Mouse (Mus musculus) hindbrain, embryonic 10.5 days (tissue): ENCODE measurements at regions not wholly inside any gene's neighbourhood (a gene's known extent, or its start where the extent isn't known, plus 50 kb on each side); places are given as distances from the start of the nearest gene placed in this dataset.

Experiments used
- DNase-seq: peaks from one replicate; pipeline ENCODE4 v3.0.0-alpha.2; 2017; ENCODE audit warnings: low spot score
- H3K27ac ChIP-seq: fragments of 300-500 bp; sonication (generic); 2 replicates; pipeline ENCODE4 v1.5.1; 2016; ENCODE audit warnings: mild to moderate bottlenecking, moderate library complexity
- H3K27me3 ChIP-seq: fragments of 300-500 bp; sonication (generic); 2 replicates; pipeline ENCODE4 v1.6.1; 2016; ENCODE audit warnings: mild to moderate bottlenecking; ENCODE audit not compliant: poor library complexity, insufficient read depth, severe bottlenecking
- H3K36me3 ChIP-seq: fragments of 300-500 bp; sonication (generic); 2 replicates; pipeline ENCODE4 v1.6.1; 2016; ENCODE audit warnings: mild to moderate bottlenecking, moderate library complexity
- H3K4me1 ChIP-seq: fragments of 300-500 bp; sonication (generic); replicated peaks from 2 replicates; pipeline ENCODE4 v1.6.1; 2016; ENCODE audit warnings: mild to moderate bottlenecking
- H3K4me3 ChIP-seq: fragments of 300-500 bp; sonication (generic); 2 replicates; pipeline ENCODE4 v1.5.1; 2016; ENCODE audit warnings: mild to moderate bottlenecking, moderate library complexity
- H3K9me3 ChIP-seq: fragments of 300-500 bp; sonication (generic); 2 replicates; pipeline ENCODE4 v1.6.1; 2016; ENCODE audit warnings: mild to moderate bottlenecking, moderate library complexity
- WGBS: fragments of 180-500 bp; shearing (Covaris S2); methylation state at CpG from one replicate; pipeline ENCODE4 v1.1.7; 2016; 5-methylcytosine and 5-hydroxymethylcytosine counted together

- H3K36me3 ChIP-seq = no peaks in the 10 kb centered on the region
These were observed 296.6 kb downstream of the Arl4a start for GRCm38 (mm10) chr12:39741051-39741847.

GRCm38 (mm10) chr12:39736966-39737365, 300.9 kb downstream of the Arl4a start:
- no peaks in the 10 kb centered on the region for H3K9me3 ChIP-seq
- H3K27me3 ChIP-seq = no peaks in the 10 kb centered on the region
- no peaks in the 10 kb centered on the region for H3K36me3 ChIP-seq
- H3K4me1 ChIP-seq = peaks cover 17% of the 10 kb centered on the region
- no peak overlapping the region for H3K4me3 ChIP-seq
- DNase-seq = no peak
- H3K27ac ChIP-seq = no peak overlapping the region
- 92% methylated on average over 3 of the region's 3 CpGs for WGBS

More at GRCm38 (mm10) chr12:39741051-39741847, 296.6 kb downstream of the Arl4a start:
- DNase-seq = peak; percentile 25
- Histone ChIP-seq H3K9me3 (no peaks in the 10 kb centered on the region), H3K27me3 (no peaks in the 10 kb centered on the region), H3K4me3 (0 out of 2 replicates have a peak overlapping the region, but pooled peaks have one; percentile 9), H3K27ac (no peak overlapping the region), H3K4me1 (peaks cover 26% of the 10 kb centered on the region)
- WGBS = 7% methylated on average over 13 of the region's 13 CpGs

- H3K27me3 ChIP-seq = no peaks in the 10 kb centered on the region
- H3K36me3 ChIP-seq = no peaks in the 10 kb centered on the region
- no peak for DNase-seq
- WGBS = 67% methylated on average over 9 of the region's 9 CpGs
- H3K4me1 ChIP-seq = peaks cover 10% of the 10 kb centered on the region
- H3K9me3 ChIP-seq = no peaks in the 10 kb centered on the region
- H3K27ac ChIP-seq = no peak overlapping the region; the same call in 1 of the 2 replicates
- no peak overlapping the region for H3K4me3 ChIP-seq
These were observed 301.5 kb downstream of the Arl4a start for GRCm38 (mm10) chr12:39736097-39736920.

GRCm38 (mm10) chr12:39734176-39734575, 303.6 kb downstream of the Arl4a start:
- Histone ChIP-seq H3K4me1 (peaks cover 4% of the 10 kb centered on the region; the same call in 1 of the 2 replicates), H3K27me3 (no peaks in the 10 kb centered on the region), H3K9me3 (no peaks in the 10 kb centered on the region), H3K4me3 (no peak overlapping the region), H3K27ac (no peak overlapping the region), H3K36me3 (no peaks in the 10 kb centered on the region)
- 77% methylated on average over 2 of the region's 2 CpGs for WGBS
- DNase-seq = no peak

- no peaks in the 10 kb centered on the region for H3K36me3 ChIP-seq
- H3K4me3 ChIP-seq = no peak overlapping the region
- H3K9me3 ChIP-seq = no peaks in the 10 kb centered on the region
- peaks cover under 1% of the 10 kb centered on the region; the same call in 1 of the 2 replicates for H3K4me1 ChIP-seq
- WGBS = 85% methylated on average over 3 of the region's 3 CpGs
- no peaks in the 10 kb centered on the region for H3K27me3 ChIP-seq
- no peak for DNase-seq
- no peak overlapping the region for H3K27ac ChIP-seq
These were observed 306.6 kb downstream of the Arl4a start for GRCm38 (mm10) chr12:39731177-39731576.

- no peak overlapping the region for H3K27ac ChIP-seq
- 83% methylated on average over 2 of the region's 2 CpGs for WGBS
- no peaks in the 10 kb centered on the region for H3K4me1 ChIP-seq
- H3K4me3 ChIP-seq = no peak overlapping the region
- H3K36me3 ChIP-seq = no peaks in the 10 kb centered on the region
- DNase-seq = no peak
- H3K27me3 ChIP-seq = no peaks in the 10 kb centered on the region
- no peaks in the 10 kb centered on the region for H3K9me3 ChIP-seq
These were observed 308.6 kb downstream of the Arl4a start for GRCm38 (mm10) chr12:39729255-39729654.

- H3K27me3 ChIP-seq = no peaks in the 10 kb centered on the region
- no peak overlapping the region for H3K4me3 ChIP-seq
- 92% methylated on average over 2 of the region's 2 CpGs for WGBS
These were observed 313.7 kb downstream of the Arl4a start for GRCm38 (mm10) chr12:39724172-39724571.

GRCm38 (mm10) chr12:39715120-39715519, 322.7 kb downstream of the Arl4a start:
- no peaks in the 10 kb centered on the region for H3K36me3 ChIP-seq
- no peaks in the 10 kb centered on the region for H3K27me3 ChIP-seq
- peak; percentile 4 for DNase-seq
- no peak overlapping the region for H3K27ac ChIP-seq
- peaks cover 13% of the 10 kb centered on the region for H3K4me1 ChIP-seq
- H3K9me3 ChIP-seq = no peaks in the 10 kb centered on the region
- H3K4me3 ChIP-seq = no peak overlapping the region
- WGBS = 42% methylated on average over 4 of the region's 4 CpGs

More at GRCm38 (mm10) chr12:39724172-39724571, 313.7 kb downstream of the Arl4a start:
- H3K27ac ChIP-seq = no peak overlapping the region
- H3K9me3 ChIP-seq = no peaks in the 10 kb centered on the region
- no peaks in the 10 kb centered on the region for H3K36me3 ChIP-seq
- no peaks in the 10 kb centered on the region for H3K4me1 ChIP-seq
- no peak for DNase-seq

- H3K27ac ChIP-seq = no peak overlapping the region
- H3K9me3 ChIP-seq = no peaks in the 10 kb centered on the region
- H3K4me3 ChIP-seq = no peak overlapping the region
- DNase-seq = no peak
- no peaks in the 10 kb centered on the region for H3K36me3 ChIP-seq
- peaks cover 13% of the 10 kb centered on the region for H3K4me1 ChIP-seq
- H3K27me3 ChIP-seq = no peaks in the 10 kb centered on the region
- 91% methylated on average over 2 of the region's 2 CpGs for WGBS
These were observed 323.5 kb downstream of the Arl4a start for GRCm38 (mm10) chr12:39714169-39714794.

GRCm38 (mm10) chr12:39711807-39712206, 326.0 kb downstream of the Arl4a start:
- Histone ChIP-seq H3K9me3 (no peaks in the 10 kb centered on the region), H3K4me3 (no peak overlapping the region), H3K36me3 (no peaks in the 10 kb centered on the region), H3K4me1 (peaks cover 13% of the 10 kb centered on the region), H3K27ac (no peak overlapping the region), H3K27me3 (no peaks in the 10 kb centered on the region)
- no peak for DNase-seq
- 85% methylated on average over 1 of the region's 1 CpGs for WGBS

- WGBS = 91% methylated on average over 5 of the region's 5 CpGs
These were observed 328.0 kb downstream of the Arl4a start for GRCm38 (mm10) chr12:39709850-39710249.

GRCm38 (mm10) chr12:39697182-39697581, 340.6 kb downstream of the Arl4a start:
- H3K9me3 ChIP-seq = no peaks in the 10 kb centered on the region
- no peaks in the 10 kb centered on the region for H3K4me1 ChIP-seq
- H3K27ac ChIP-seq = no peak overlapping the region
- 79% methylated on average over 3 of the region's 3 CpGs for WGBS
- no peaks in the 10 kb centered on the region for H3K36me3 ChIP-seq
- H3K4me3 ChIP-seq = no peak overlapping the region
- H3K27me3 ChIP-seq = no peaks in the 10 kb centered on the region
- DNase-seq = no peak

More at GRCm38 (mm10) chr12:39709850-39710249, 328.0 kb downstream of the Arl4a start:
- no peak for DNase-seq
- Histone ChIP-seq H3K27ac (no peak overlapping the region), H3K27me3 (no peaks in the 10 kb centered on the region), H3K4me3 (no peak overlapping the region), H3K36me3 (no peaks in the 10 kb centered on the region), H3K9me3 (no peaks in the 10 kb centered on the region), H3K4me1 (peaks cover 7% of the 10 kb centered on the region)
